Mouse (Mus musculus): ENCODE results near the gene Cep131. TPM values are rescaled to one million over a fixed set of nuclear protein-coding genes. Genes with fewer than 3 reads are reported as not detected.

Gene Cep131
- polyA plus RNA-seq, 1 experiment from 2014 or later, result 31.9 TPM

- H3K9me3 ChIP-seq (ENCODE audit: control insufficient read depth, low read length), result no peaks in the 10 kb centered on the region
- ATAC-seq (ENCODE audit: low FRiP score, low TSS enrichment) (no peak), DNase-seq (no peak)
- H3K27ac ChIP-seq (replicated peaks; ENCODE audit: low read depth, low read length), result no peak overlapping the region
- peaks cover 4% of the 10 kb centered on the region; the same call in 1 of the 2 replicates for H3K4me1 ChIP-seq (ENCODE audit: control insufficient read depth, insufficient read depth, low read length)
- no peak overlapping the region for H3K4me3 ChIP-seq (replicated peaks; ENCODE audit: low read depth, low read length)
- H3K4me2 ChIP-seq (ENCODE audit: low read length), result no peak overlapping the region
- H3K27me3 ChIP-seq (ENCODE audit: control insufficient read depth, insufficient read depth, low read length), result no peaks in the 10 kb centered on the region
- H3K36me3 ChIP-seq (ENCODE audit: control insufficient read depth, insufficient read depth, low read length), result peaks cover 77% of the 10 kb centered on the region
- no peak overlapping the region for H3K9ac ChIP-seq (replicated peaks; ENCODE audit: low read length)
- WGBS, result 94% methylated on average over 6 of the region's 6 CpGs
Observed at GRCm38 (mm10) chr11:120080282-120080681, 6.3 kb downstream of the Cep131 start.

GRCm38 (mm10) chr11:120076191-120076590, 10.4 kb downstream of the Cep131 start:
- ATAC-seq (ENCODE audit: low FRiP score, low TSS enrichment) (no peak), DNase-seq (no peak)
- no peak overlapping the region for H3K27ac ChIP-seq (replicated peaks; ENCODE audit: low read depth, low read length)
- H3K9me3 ChIP-seq (ENCODE audit: control insufficient read depth, low read length), result no peaks in the 10 kb centered on the region
- no peaks in the 10 kb centered on the region for H3K4me1 ChIP-seq (ENCODE audit: control insufficient read depth, insufficient read depth, low read length)
- no peak overlapping the region for H3K9ac ChIP-seq (replicated peaks; ENCODE audit: low read length)
- H3K4me2 ChIP-seq (ENCODE audit: low read length), result no peak overlapping the region
- peaks cover 95% of the 10 kb centered on the region for H3K36me3 ChIP-seq (ENCODE audit: control insufficient read depth, insufficient read depth, low read length)
- 92% methylated on average over 3 of the region's 3 CpGs for WGBS
- H3K27me3 ChIP-seq (ENCODE audit: control insufficient read depth, insufficient read depth, low read length), result no peaks in the 10 kb centered on the region
- H3K4me3 ChIP-seq (replicated peaks; ENCODE audit: low read depth, low read length), result no peak overlapping the region

- Histone ChIP-seq H3K4me2 (ENCODE audit: low read length) (no peak overlapping the region), H3K27ac (replicated peaks; ENCODE audit: low read depth, low read length) (no peak overlapping the region), H3K36me3 (ENCODE audit: control insufficient read depth, insufficient read depth, low read length) (peaks cover 100% of the 10 kb centered on the region), H3K4me1 (ENCODE audit: control insufficient read depth, insufficient read depth, low read length) (no peaks in the 10 kb centered on the region), H3K9me3 (ENCODE audit: control insufficient read depth, low read length) (no peaks in the 10 kb centered on the region), H3K4me3 (replicated peaks; ENCODE audit: low read depth, low read length) (no peak overlapping the region), H3K27me3 (ENCODE audit: control insufficient read depth, insufficient read depth, low read length) (no peaks in the 10 kb centered on the region), H3K9ac (replicated peaks; ENCODE audit: low read length) (no peak overlapping the region)
- DNase-seq (no peak), ATAC-seq (ENCODE audit: low FRiP score, low TSS enrichment) (no peak)
- 87% methylated on average over 9 of the region's 9 CpGs for WGBS
Observed at GRCm38 (mm10) chr11:120072986-120073647, 13.5 kb downstream of the Cep131 start.

GRCm38 (mm10) chr11:120071731-120072320, 14.8 kb downstream of the Cep131 start:
- no peak overlapping the region for H3K9ac ChIP-seq (replicated peaks; ENCODE audit: low read length)
- H3K36me3 ChIP-seq (ENCODE audit: control insufficient read depth, insufficient read depth, low read length), result peaks cover 100% of the 10 kb centered on the region

GRCm38 (mm10) chr11:120071065-120071464, 15.6 kb downstream of the Cep131 start:
- WGBS, result 32% methylated on average over 12 of the region's 12 CpGs

More at GRCm38 (mm10) chr11:120071731-120072320, 14.8 kb downstream of the Cep131 start:
- no peak overlapping the region for H3K27ac ChIP-seq (replicated peaks; ENCODE audit: low read depth, low read length)
- DNase-seq (no peak), ATAC-seq (ENCODE audit: low FRiP score, low TSS enrichment) (no peak)
- no peak overlapping the region for H3K4me2 ChIP-seq (ENCODE audit: low read length)
- 87% methylated on average over 7 of the region's 7 CpGs for WGBS
- H3K4me1 ChIP-seq (ENCODE audit: control insufficient read depth, insufficient read depth, low read length), result no peaks in the 10 kb centered on the region
- no peaks in the 10 kb centered on the region for H3K27me3 ChIP-seq (ENCODE audit: control insufficient read depth, insufficient read depth, low read length)
- no peak overlapping the region for H3K4me3 ChIP-seq (replicated peaks; ENCODE audit: low read depth, low read length)
- H3K9me3 ChIP-seq (ENCODE audit: control insufficient read depth, low read length), result no peaks in the 10 kb centered on the region

GRCm38 (mm10) chr11:120070286-120070930, 16.2 kb downstream of the Cep131 start:
- Histone ChIP-seq H3K27ac (replicated peaks; ENCODE audit: low read depth, low read length) (no peak overlapping the region), H3K9ac (replicated peaks; ENCODE audit: low read length) (no peak overlapping the region), H3K4me3 (replicated peaks; ENCODE audit: low read depth, low read length) (no peak overlapping the region), H3K4me2 (ENCODE audit: low read length) (no peak overlapping the region), H3K4me1 (ENCODE audit: control insufficient read depth, insufficient read depth, low read length) (no peaks in the 10 kb centered on the region), H3K36me3 (ENCODE audit: control insufficient read depth, insufficient read depth, low read length) (peaks cover 99% of the 10 kb centered on the region), H3K9me3 (ENCODE audit: control insufficient read depth, low read length) (no peaks in the 10 kb centered on the region), H3K27me3 (ENCODE audit: control insufficient read depth, insufficient read depth, low read length) (no peaks in the 10 kb centered on the region)
- DNase-seq, result no peak
- no peak for ATAC-seq (ENCODE audit: low FRiP score, low TSS enrichment)
- 90% methylated on average over 27 of the region's 27 CpGs for WGBS

More at GRCm38 (mm10) chr11:120071065-120071464, 15.6 kb downstream of the Cep131 start:
- H3K27me3 ChIP-seq (ENCODE audit: control insufficient read depth, insufficient read depth, low read length), result no peaks in the 10 kb centered on the region
- H3K9me3 ChIP-seq (ENCODE audit: control insufficient read depth, low read length), result no peaks in the 10 kb centered on the region
- H3K9ac ChIP-seq (replicated peaks; ENCODE audit: low read length), result no peak overlapping the region
- DNase-seq, result no peak
- H3K4me3 ChIP-seq (replicated peaks; ENCODE audit: low read depth, low read length), result no peak overlapping the region
- no peaks in the 10 kb centered on the region for H3K4me1 ChIP-seq (ENCODE audit: control insufficient read depth, insufficient read depth, low read length)
- H3K4me2 ChIP-seq (ENCODE audit: low read length), result no peak overlapping the region
- peaks cover 99% of the 10 kb centered on the region for H3K36me3 ChIP-seq (ENCODE audit: control insufficient read depth, insufficient read depth, low read length)
- ATAC-seq (ENCODE audit: low FRiP score, low TSS enrichment), result no peak
- no peak overlapping the region for H3K27ac ChIP-seq (replicated peaks; ENCODE audit: low read depth, low read length)

GRCm38 (mm10) chr11:120069261-120069660, 17.4 kb downstream of the Cep131 start:
- no peak overlapping the region for H3K27ac ChIP-seq (replicated peaks; ENCODE audit: low read depth, low read length)
- no peak overlapping the region for H3K9ac ChIP-seq (replicated peaks; ENCODE audit: low read length)
- WGBS, result 59% methylated on average over 11 of the region's 11 CpGs
- ATAC-seq (ENCODE audit: low FRiP score, low TSS enrichment) (no peak), DNase-seq (no peak)
- H3K27me3 ChIP-seq (ENCODE audit: control insufficient read depth, insufficient read depth, low read length), result no peaks in the 10 kb centered on the region
- H3K4me3 ChIP-seq (replicated peaks; ENCODE audit: low read depth, low read length), result no peak overlapping the region
- H3K4me2 ChIP-seq (ENCODE audit: low read length), result no peak overlapping the region
- no peaks in the 10 kb centered on the region for H3K9me3 ChIP-seq (ENCODE audit: control insufficient read depth, low read length)
- peaks cover 99% of the 10 kb centered on the region for H3K36me3 ChIP-seq (ENCODE audit: control insufficient read depth, insufficient read depth, low read length)
- no peaks in the 10 kb centered on the region for H3K4me1 ChIP-seq (ENCODE audit: control insufficient read depth, insufficient read depth, low read length)

- ATAC-seq (ENCODE audit: low FRiP score, low TSS enrichment) (no peak), DNase-seq (peak; percentile 39)
- H3K27ac ChIP-seq (replicated peaks; ENCODE audit: low read depth, low read length), result no peak overlapping the region
- H3K9me3 ChIP-seq (ENCODE audit: control insufficient read depth, low read length), result no peaks in the 10 kb centered on the region
- H3K36me3 ChIP-seq (ENCODE audit: control insufficient read depth, insufficient read depth, low read length), result peaks cover 96% of the 10 kb centered on the region
- no peaks in the 10 kb centered on the region for H3K4me1 ChIP-seq (ENCODE audit: control insufficient read depth, insufficient read depth, low read length)
- no peak overlapping the region for H3K9ac ChIP-seq (replicated peaks; ENCODE audit: low read length)
- H3K4me3 ChIP-seq (replicated peaks; ENCODE audit: low read depth, low read length), result no peak overlapping the region
- no peaks in the 10 kb centered on the region for H3K27me3 ChIP-seq (ENCODE audit: control insufficient read depth, insufficient read depth, low read length)
- H3K4me2 ChIP-seq (ENCODE audit: low read length), result no peak overlapping the region
- 51% methylated on average over 17 of the region's 17 CpGs for WGBS
Observed at GRCm38 (mm10) chr11:120067834-120068233, 18.8 kb downstream of the Cep131 start.
